Mouse (Mus musculus): ENCODE measurements around the gene Lag3.
"Not testable (repeated sequence)": the region's sequence is repeated elsewhere in the genome, so short reads cannot be mapped to it uniquely, and the experiment has no call there.

Gene Lag3

DNA sequence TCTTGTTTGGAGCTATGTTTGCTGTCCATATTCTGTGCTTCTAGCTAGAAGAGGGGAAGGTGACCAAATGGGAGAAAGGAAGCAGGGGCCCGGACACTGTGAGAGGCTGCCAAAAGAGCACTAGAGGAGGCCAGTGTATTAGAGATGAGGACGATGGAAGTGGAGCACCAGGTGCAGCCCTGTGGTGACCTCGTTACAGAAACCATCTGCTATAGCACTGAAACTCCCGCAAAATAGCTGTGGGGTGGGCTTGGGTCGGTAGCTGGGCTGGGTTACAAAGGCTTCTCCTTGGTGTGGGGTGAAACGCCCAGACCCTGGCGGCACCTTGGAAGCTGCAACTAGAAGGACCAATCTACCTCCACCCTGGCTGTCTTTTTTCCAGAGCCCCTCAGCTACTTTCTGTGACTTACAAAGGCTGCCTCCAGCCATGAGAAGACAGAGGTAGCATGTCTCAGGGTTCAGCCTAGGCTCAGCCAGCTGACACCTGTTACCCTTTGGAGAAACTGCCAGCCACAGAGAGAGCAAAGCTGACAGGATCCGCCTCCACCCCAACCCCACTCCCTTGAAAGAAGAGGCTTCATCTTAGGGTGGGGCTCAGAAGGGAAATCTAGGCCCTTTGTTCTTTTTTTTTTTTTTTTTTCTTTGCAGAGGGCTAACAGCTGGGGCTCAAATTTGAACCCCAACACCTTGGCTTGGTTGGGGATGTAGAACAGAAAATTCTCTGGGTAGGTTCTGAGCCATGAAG is 11.3 kb downstream of the Lag3 start:
- no peak for DNase-seq (ENCODE audit: low read depth)

DNA sequence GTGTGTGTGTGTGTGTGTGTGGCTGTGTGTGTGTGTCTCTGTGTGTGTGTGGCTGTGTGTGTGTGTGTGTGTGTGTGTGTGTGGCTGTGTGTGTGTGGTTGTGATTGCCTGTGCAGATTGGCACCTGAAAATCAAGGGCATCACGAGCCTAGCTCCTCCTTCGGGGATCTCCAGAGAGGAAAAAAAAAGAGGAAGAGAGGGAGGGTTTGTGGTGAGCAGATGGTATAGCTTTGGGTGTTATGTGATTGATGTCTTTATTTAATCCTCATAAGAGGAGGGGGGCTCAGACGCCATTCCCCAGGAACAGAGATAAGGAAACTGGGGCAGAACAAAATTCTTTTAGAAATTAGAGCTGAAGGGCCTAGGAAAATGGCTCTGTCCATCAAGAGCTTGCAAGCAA is 13.1 kb downstream of the Lag3 start:
- peak; percentile 39 for DNase-seq (ENCODE audit: low read depth)

DNA sequence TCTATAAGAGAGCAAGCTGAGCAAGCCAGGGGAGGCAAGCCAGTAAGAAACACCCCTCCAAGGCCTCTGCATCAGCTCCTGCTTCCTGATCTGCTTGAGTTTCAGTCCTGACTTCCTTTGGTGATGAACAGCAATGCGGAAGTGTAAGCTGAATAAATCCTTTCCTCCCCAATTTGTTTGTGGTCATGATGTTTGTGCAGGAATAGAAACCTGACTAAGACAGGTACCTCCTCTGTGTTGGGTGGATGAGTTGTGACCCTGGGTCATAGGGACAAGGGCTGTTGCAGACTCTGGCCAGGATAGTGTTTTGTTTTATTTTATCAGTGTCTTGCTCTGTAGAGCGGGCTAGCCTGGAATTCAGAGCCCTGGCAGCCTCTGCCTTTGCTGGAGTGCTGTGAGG is 17.4 kb downstream of the Lag3 start:
- DNase-seq (ENCODE audit: low read depth) = not testable (repeated sequence)

DNA sequence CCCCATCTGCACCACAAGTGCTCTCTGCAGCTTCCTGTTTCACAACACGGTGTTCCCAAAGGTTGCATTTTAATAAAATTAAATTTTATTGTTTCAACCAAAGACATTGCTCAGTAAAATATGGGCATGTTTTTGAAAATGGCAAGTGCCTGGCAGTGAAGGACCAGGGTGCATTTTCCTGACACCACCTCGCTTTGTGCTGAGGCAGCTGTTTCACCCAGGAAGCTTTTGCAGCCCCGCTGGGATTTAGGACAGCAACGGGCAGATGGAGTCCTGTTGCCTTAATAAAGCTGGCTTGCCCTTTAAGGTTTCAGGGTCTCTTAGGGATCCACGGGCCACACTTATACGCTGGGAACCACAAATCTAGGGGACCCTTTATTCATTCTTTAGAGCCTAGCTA is 20.5 kb downstream of the Lag3 start:
- DNase-seq (ENCODE audit: low read depth) = no peak

DNA sequence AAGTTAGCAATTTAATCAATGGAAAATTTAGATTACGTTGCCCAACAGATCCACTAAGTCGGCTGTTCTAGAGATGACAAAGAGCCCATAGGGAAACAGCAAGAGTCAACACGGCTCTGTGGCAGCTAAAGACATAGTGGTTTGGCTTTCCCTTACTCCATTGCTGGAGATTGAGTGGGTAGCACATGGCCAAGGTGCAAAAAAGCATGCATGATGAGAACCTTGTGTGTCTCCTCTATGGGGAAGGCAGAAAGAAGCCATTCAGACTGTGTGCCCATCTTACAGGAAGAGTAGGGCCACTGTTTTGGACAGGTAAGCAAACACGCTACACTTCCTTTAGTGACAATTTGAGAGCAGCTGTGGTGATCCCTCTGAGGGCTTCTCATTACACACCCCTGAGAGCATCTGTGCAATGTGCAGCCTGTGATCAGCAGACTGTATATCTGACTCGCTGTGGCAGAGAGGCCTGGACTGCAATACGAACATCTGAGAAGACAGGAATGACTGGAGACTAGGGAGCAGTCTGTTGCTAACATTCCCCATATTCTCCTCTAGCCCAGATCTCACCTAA is 22.9 kb downstream of the Lag3 start:
- no peak for DNase-seq (ENCODE audit: low read depth)

DNA sequence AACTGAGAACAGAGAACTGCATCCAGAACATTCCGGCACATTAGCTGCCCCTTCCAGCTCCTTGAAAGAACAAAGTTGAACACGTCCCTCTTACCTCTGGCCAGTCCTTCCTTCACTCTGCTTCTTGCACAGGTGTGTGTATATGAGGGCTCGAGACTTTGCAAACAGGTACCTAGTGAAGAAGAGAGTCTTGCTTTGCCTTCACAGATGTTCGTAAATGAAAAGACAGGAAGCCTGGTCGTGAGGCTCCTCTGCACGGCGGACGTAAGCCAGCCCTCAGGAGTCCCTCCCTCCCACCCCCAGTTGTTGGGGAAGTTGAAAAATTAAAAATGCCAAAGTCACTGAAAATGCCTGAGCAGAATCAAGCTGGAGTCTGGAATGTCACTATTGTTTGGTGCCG is 23.5 kb downstream of the Lag3 start, which contains the start of gene Cd4:
Gene Cd4, minus strand, starts transcription at position 236 of the 400 bp plus-strand sequence.
- DNase-seq (ENCODE audit: low read depth) = no peak

DNA sequence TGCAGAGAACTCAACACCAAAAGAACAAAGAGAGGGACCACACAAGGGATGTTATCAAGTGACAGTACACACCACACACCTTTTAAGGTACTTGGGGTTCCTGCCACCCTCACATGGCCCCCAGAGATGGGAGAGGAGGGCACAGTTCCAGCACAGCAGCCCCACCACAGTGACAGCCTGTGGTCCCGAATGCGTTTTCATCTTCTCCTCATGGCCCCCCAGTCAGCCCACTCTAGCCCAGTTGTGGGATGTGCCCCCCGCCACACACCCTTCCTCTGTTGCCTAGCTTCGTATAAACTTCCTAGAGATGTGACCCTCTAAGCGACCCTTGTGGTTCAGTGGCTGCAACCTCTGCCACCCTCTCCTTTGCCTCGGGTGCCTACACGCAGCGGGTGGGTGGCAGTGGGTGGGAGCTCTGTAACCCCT is 25.5 kb downstream of the Lag3 start:
- no peak for DNase-seq (ENCODE audit: low read depth)

DNA sequence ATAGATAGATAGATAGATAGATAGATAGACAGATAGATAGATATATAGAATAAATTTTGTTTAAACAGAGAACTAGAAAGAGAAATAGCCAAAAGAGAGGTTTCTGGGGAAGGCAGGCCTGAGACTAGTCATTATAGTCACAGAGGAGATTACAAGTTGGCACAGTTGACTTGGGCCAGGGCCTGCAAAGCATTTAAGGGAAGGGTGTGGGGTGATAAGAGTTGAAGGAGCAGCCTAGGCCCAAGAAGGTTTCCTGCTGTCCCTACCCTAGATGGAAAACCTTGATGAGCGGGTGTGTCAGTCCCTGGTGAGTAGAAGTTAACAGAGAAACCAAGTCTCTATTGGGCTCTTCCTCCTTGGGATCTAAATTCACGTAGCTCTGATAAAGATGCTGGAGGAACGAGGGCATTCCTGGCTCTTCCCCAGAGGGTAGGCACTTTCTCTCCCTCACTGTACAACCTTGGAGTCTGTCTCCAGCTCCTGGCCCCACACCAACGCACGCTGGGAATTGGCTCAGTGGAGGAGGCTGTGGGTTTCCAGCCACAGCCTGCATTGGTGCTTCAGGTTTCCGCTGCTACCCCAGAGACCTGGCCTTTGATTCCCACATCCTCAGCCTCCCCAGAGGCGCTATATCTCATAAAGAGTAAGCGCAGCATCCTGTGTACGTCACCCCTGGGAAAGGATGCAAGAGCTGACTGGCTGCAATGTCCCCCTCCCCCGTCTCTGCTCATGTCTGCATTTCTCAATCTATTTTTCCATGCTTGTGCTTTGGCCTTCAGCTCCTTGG is 26.6 kb downstream of the Lag3 start:
- no peak for DNase-seq (ENCODE audit: low read depth)

DNA sequence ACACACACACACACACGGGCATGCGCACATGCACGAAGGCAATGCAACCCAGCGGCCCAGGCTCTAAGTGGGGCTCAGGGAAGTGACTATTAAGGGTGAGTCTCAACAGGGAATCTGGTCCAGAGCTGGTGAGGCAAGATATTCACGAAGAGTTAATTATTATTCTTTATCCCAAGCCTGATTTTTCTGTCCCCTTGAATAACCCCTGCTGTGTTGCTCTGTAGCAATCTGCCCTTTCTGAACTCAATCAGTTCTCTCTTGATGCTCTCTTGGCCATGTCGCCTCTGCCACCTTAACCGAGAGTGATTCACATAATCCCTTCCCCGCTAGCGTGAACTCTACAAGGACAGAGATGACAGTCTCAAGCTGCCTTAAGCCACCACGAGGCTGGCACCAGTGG is 28.2 kb downstream of the Lag3 start:
- DNase-seq (ENCODE audit: low read depth) = no peak

DNA sequence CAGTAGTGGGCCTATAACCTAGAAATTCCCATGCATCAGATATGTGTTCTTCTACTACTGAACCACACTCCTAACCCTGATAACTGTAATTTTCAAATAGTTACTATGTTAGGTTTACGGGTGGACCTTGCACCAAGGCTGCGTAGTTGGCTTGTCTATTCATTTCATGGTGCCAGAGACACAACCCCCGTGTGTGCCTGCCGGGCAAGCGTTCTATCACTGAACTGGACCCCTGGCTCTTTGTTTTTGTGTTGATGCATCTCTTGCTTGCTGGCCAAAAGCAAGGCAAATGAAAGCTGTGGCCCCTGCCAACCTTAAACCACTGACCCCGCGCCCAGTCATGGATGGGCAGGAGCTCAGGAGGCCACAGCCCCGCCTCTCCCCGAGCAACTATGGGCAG is 29.7 kb downstream of the Lag3 start:
- no peak for DNase-seq (ENCODE audit: low read depth)

DNA sequence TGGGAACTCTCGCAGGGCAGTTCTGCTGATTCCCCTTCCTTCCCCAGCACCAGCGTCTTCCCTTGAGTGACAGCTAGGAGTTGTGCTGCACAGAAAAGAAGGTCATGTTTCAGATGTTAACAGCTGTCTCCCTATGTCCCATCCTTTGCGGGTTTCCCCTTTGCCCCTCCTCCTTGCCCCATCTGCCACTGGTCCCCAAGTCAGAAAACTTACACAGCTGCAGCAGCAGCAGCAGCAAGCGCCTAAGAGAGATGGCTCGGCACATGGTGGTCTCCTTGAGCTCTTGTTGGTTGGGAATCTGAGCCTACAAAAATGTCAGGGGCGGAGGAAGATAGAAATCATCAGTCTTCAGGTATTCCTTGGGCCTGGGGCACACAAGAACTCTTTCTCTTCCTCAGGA is 32.1 kb downstream of the Lag3 start:
- no peak for DNase-seq (ENCODE audit: low read depth)

DNA sequence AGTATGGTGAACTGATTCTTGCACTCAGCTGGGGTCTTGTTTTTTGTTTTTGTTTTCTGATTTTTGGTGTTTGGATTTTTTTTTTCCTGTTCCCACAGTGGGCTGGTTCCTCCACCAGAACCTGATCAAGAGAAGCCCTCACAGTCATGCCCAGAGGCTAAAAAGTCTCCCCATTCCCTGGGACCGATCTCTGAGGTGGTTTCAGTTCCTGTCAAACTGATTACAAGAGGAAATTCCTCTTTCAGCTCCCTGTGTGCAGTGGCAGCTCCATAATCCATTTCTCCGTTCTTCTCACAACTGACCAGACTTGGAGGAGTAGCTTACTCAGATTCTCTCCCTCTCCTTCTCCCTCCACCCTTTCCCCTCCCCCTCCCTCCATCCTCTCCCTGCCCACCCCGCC is 37.2 kb downstream of the Lag3 start:
- DNase-seq (ENCODE audit: low read depth) = no peak

DNA sequence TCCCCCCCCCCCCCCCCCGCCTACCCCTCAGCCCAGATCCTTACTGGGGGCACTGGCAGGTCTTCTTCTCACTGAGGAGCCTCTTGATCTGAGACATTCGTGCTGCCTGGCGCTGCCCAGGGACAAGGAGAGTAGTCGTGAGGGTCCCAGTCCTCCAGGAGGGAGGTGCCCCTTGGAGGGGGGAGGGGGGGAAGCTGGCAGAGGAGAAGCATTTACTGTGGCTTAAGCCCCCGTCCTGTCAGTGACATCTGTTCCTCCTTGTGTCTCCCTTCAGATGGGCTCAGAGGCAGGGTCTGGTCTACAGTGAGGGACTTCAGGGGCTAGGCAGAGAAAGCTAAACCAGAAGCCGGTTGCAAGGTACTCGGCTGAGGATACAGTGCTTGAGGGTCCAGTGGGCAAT is 44.9 kb downstream of the Lag3 start:
- DNase-seq (ENCODE audit: low read depth) = no peak

DNA sequence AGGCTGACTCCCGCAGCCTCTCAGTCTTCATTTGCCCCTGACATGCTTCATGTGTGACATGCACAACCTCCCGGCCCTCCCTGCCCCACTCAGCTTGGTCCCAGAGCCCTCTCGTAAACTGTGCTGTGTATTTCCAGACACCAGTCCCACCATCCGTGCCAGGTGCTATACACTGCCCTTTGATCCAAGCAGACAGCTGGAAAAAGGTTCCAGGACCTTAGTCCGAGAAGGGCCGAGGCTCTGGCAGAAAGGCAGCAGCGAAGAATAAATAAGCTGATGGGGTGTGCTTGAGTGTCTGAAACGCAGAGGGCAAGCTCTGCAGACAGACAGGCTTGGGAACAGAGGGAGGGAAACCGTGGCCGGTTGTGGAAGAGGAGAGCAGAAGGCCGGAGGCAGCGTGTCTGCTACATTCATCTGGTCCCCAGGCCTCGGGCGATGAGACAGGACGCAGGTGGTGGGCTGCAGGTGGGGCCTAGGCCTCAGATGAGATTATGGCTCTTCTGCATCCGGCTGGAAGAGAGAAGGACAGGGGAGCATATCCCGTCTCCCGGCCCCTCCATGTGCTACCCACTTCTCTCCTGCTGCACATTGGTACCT is 45.6 kb downstream of the Lag3 start:
- no peak for DNase-seq (ENCODE audit: low read depth)

DNA sequence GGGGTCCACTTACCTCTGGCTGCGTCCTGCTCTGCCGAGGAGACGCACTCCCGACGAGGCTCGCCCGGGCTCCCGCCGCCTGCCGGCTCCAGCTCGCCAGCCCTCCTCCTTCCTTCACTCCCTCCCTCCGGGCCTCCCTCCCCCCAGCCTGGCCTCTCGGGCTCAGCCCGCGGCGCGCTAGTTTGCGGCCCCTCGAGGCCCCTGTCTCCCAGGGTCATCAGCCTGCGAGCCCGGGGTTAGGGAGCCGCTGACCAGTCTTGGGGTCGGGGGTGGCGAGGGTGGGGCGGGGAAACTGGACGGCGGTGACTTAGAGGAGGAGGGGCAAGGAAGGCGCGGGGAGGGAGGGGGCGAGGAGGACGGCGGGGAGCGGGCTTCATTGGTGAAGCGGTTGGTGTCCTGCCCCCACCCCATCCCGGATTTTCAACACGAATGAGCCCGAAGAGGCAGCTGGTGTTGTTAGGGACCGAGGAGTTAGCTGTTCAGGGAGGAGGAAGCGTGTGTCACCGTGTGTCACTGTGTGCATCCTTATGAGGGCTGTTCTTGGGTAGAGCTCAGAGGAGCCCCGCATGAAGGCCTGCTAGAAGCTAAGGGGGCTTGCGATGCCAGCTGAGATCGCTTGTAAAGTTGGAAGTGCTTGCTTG is 47.7 kb downstream of the Lag3 start, which contains the start of gene Gpr162:
Gene Gpr162, minus strand, starts transcription at position 326 of the 641 bp plus-strand sequence.
- peak; percentile 26 for DNase-seq (ENCODE audit: low read depth)

DNA sequence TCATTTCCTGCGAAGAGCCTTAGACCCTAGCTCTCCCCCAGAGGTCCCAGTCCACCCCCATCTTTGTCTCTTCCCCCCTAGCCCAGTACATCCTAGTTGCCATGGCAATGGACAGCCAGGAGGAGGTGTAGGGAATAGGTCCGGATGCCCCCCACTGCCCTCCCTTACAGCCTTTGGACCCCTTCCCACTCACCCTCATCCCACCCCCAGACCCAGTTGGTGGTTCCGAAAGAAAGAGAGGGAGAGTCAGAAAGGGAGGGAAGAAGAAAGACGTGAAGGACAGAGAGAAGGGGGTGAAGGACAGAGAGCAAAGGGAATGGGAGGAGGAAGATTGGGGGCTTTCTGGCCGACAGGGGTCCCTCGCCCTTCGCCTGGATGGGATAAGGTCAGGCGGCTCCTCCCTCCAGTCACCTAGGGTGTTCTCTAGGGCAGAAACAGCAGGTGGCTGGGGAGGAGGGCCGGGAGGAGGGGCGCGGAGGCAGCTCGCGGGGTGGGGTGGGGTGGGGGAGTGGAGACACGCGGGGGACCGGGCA is 48.3 kb downstream of the Lag3 start:
- no peak for DNase-seq (ENCODE audit: low read depth)

DNA sequence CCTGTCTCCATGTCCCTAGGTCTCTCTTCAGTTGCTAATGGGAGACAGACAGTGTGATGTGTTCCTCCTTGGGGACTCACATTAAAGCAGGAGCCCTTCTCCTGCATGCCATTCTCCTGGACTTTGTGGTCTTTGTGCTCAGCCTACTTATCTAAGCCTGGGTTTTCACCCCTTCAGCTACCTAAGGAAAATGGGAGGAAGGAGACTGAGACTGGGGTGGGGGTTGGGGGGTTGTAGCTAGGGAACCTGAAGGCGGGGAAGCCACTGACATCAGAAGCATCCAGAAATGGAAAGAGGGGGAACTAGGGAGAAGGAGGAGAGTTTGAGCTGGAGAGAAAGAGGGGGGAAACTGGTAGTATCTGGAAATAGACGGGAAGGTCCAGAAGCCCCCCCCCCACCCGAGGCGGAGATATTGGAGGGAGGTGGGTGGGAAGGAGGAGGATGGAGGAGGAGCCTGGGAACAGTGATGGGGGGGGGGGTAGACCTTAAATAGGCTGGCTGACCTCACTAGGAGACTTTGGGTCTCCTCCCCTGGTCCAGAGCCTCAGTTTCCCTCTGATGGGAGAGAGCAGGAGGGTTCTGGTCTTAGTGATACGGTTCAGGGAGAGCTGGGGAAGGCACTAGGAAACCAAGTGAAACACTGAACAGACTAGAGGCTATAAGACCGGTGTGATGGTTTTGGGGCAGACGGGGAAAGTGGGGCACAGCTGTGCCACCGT is 48.9 kb downstream of the Lag3 start:
- no peak for DNase-seq (ENCODE audit: low read depth)

DNA sequence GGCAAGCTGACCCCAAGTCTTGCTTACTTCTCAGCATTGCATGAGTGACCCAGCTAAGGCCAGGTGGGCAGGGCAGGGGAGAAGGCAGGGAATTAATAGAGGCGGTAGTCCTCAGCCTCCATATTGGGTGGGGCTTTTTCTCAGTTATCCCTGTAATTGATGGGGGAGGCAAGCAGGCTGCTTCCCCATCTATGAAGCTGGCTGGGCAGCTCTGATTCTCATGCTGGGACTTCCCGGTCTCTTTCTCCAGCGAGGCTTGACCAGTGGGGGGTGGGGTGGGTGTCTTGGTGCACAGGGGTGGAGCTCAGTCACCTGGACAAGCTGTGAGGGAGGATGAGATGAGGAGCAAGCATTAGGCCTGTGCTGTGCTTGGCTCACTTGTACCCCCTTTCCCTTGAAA is 49.7 kb downstream of the Lag3 start:
- DNase-seq (ENCODE audit: low read depth) = no peak

DNA sequence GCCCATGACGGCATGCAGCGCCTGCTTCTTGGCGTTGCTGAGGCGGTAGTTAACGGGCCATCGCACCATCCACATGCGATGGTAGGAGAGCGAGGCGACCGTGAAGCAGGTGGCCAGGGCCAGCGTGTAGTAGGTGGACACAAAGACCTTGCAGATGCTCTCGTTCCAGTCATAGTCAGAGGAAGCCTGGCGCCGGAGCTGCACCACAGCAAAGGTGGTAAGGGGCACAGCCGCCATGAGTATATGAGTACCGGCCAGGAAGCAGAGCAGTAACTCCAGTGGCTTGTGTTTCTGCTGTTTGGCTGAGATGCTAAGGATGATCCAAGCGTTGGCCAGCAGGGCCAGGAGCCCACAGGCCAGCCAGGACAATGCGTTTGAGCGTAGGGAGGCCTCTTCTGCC is 50.2 kb downstream of the Lag3 start:
- no peak for DNase-seq (ENCODE audit: low read depth)

DNA sequence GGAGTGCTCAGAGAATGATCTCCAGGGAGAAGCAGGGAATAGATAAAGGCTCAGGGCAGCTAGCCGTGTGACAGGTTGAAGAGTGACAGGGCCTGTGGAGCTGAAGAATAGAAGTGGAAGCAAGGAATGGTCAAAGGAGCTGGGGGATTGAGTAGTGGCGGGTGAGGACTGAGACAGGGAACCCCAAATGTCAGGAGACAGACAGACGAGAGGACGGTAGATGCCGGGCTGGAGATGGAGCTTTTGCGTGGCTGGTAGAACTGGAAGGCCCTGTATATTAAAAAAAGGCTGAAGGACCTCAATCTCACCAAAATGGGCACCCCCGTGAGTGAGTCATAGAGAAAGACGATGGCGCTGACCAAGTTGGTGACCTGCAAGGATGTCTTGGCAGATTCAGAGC is 51.0 kb downstream of the Lag3 start:
- DNase-seq (ENCODE audit: low read depth) = no peak

DNA sequence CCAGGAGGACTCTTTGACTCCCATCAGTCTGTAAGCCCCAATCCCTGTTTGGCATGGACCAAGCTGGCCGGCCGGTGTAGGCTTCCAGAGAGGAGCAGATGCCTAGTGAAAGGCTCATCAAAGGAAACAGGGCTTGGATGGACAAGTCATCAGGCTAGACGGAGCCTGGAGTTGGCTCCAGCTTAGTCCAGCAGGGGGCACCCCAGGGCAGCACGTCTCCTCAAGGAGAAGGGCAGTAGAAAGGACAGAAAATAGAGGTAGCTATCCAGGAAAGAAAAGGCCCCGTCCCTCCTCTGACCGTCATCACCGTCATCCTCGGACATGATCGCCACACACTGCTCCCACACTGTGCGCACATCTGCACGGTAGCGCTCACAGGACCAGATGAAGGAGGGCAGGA is 51.8 kb downstream of the Lag3 start:
- peak; percentile 79 for DNase-seq (ENCODE audit: low read depth)

Measured in 416B (cell line).